Mouse (Mus musculus) neutrophil, adult 83 days (primary cell): ENCODE data around the gene Serf2. TPM values are rescaled to one million over a fixed set of nuclear protein-coding genes. Genes with fewer than 3 reads are reported as not detected.

ENCODE experiments used
- total RNA-seq, 2 experiments: library from RNA; stranded (reverse); gene quantifications; one replicate each; pipeline ENCODE4 v1.2.4; 2023

Serf2 gene
- total RNA-seq: 100 to 1,000 TPM; 352 to 382 TPM

DNA sequence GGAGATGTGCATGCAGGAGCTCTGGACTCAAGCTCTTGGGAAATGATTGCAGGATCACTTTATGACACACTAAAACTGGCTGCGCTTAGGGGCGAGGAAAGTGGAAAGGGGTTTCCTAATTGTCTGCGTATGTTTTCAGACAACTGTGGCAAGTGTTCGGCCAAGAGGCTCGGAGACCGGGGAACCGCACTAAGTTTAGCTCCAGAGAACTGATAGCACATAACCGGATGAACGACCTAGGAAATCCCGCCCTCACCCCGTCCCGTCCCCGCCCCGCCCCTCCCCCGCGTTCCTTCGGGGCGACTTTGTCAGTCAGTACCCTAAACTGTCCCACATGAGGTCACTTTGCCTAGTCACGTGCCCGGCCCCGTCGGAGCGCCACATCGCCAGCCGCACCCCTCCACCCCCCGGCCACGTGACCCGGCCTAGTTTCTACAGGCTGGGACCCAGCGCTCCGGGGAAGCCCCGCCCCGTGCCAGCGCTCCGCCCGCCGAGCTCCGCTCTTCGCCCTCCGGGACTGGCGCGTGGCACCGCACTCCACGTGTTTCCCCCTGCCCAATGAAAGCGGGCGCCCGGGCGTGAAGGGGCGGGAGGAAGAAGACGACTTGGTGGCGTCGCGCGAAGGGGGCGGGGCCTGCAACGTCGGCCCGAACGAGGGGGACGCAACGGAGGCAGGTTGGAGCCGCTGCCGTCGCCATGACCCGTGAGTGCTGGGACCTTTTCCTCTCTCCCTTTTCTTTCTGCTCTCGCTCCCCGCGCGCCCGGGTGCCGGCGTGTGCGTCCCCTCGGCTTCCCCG is at the start of gene Serf2:
Serf2 (plus strand) TSS at position 457 of the 797 bp plus-strand sequence.

DNA sequence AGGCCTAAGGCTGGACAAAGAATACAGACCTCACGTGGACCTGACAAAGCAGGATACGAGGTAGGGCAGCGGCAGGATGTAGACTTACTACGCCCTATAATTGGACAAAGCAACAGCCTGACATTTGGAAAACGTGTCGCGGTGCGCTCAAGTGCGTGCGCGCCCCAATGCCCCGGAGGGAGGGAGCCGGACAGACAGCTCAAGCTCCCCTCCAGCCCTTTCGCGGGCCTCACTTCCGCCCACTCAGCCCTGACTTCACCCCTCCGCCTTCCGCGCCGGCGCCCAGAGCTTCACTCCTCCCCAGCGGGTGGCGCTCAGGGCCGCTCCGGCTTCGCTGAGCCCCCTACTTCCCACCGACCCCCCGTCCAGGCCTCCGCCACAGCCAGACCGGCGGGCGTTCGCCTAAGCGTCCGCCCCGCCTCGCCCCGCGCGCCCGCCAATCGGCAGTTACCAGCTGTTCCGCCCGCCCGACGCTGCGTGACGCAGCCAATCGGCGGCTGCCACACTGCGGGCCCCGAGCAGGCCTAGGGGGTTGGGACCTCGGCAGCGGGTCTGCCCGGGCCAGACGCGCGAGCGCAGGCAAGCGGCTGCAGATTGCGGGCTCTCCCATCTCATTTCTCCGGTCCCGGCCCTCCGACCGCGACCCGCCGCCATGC is 35.5 kb upstream of the Serf2 start, which contains the start of the genes Pdia3 and Catsper2:
Pdia3 (plus strand) TSS at position 389 of the 656 bp plus-strand sequence.
Catsper2 (minus strand) TSS at position 406 of the 656 bp plus-strand sequence.

GRCm38 (mm10) chr2:121444178-121444577 is 4.8 kb upstream of the Serf2 start, which contains the start of gene Ell3:
Gene Ell3, minus strand, starts transcription at chr2:121444278.

DNA sequence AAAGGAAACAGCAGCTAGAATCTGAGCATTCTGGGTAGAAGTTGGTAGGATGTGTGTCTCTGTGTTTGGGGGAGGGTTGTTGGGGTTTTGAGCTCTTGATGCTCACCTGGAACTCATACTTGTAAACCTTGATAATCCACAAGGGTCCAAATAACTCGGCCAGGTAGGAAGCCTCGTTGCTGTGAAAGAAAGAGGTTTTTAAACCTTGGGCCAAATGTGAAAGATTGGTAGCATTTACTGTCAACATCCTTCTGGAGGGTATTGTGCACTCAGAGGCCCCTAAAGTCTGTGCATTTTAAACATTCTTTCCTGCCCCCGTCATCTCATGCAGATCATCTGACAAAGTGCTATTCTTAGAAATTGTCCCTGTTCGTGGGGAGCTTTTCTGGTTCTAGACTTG is 4.0 kb downstream of the Serf2 start, which contains the start of gene Hypk:
Hypk (plus strand) TSS at position 301 of the 400 bp plus-strand sequence.

DNA sequence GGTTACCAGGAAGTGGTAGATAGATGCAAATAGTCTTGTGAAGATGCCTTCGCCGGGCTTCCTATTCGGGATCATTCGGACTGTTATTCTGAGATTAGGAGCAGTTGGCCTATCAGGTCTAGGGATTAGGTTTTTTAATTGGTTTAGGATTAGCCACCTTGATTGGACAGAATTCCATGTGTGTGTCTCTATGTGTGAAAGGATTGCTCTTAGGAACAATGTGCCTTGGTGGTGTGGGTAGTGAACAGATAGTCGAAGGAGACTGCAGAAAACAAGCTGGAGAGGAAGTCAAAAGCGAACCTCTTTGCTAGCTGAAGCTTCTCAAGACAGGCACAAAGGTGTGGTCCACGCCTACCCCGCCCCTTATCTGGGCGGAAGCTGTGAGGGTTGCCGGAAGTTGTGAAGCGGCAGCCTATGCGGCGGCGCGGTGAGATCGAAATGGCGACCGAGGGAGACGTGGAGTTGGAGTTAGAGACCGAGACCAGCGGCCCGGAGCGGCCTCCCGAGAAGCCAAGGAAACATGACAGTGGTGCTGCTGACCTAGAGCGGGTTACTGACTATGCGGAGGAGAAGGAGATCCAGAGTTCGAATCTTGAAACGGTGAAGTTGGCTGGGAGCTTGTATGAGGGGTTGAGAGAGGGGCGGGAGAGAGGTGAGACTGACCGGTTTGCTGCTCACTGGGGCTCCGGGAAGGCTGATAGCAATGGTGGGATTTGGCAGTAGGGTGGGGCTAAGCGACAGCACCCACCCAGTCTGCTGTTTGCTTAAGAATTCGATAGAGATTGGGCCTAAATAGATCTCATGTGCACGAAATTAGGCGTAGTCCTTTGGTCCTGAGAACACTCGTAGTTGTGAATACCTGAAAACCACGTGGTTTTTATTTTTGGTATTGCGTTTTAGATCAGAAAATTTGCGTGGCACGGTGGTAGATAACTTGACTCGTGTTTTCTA is 8.0 kb downstream of the Serf2 start, which contains the start of gene Serinc4:
Serinc4 (minus strand) TSS at position 90 of the 951 bp plus-strand sequence.

DNA sequence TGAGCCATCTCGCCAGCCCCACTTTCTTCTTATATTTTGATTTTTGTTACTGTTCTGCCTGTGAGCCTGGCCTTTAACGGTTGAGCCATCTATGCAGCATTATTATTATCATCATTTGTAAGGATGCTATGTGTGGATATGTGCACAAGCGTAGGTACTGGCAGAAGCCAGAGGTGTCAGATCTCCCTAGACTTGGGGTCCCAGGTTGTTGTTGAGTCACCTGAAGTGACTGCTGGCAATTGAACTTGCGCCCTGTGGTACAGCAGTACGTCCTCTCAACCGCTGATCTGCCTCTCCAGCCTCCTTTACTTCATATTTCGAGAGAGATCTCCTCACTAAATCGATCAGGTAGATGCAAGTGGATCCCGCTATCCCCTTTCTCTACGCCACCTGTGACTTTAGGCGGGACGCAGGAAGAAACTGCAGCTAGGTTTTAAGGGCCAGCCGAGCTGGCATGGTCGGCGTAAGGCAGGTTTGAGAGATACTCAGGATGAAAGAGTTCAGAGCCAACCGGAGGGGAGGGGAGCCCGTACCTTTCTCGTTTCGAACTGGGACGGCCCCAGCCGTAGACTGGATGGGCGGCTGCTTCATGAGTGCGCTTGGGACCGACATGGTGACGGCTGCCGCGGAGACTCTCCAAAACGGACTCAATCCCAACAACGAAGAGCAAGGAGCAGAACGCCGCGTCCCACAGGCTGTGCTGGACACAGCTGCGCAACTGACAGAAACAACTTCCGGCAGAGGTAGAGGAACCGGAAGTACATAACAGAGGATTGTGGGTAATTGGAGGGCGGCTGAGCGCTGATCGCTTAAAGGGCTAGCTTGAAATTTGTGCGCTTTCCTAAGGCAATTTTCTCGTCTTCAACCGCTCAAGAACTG is 24.5 kb downstream of the Serf2 start, which contains the start of gene Mfap1b:
Mfap1b (minus strand) TSS at position 767 of the 879 bp plus-strand sequence.

DNA sequence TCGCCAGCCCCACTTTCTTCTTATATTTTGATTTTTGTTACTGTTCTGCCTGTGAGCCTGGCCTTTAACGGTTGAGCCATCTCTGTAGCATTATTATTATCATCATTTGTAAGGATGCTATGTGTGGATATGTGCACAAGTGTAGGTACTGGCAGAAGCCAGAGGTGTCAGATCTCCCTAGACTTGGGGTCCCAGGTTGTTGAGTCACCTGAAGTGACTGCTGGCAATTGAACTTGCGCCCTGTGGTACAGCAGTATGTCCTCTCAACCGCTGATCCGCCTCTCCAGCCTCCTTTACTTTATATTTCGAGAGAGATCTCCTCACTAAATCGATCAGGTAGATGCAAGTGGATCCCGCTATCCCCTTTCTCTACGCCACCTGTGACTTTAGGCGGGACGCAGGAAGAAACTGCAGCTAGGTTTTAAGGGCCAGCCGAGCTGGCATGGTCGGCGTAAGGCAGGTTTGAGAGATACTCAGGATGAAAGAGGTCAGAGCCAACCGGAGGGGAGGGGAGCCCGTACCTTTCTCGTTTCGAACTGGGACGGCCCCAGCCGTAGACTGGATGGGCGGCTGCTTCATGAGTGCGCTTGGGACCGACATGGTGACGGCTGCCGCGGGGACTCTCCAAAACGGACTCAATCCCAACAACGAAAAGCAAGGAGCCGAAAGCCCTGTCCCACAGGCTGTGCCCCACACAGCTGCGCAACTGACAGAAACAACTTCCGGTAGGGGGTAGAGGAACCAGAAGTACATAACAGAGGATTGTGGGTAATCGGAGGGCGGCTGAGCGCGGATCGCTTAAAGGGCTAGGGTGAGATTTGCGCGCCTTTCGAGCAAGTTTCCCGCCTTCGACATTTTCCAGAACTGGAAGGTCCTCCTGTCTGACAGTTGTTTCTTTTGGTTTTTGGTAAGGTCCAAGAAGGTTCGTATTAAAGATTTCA is 57.2 kb downstream of the Serf2 start, which contains the start of the genes Mfap1a and Wdr76:
Mfap1a (minus strand) TSS at position 724 of the 941 bp plus-strand sequence.
Wdr76 (plus strand) TSS at position 782 of the 941 bp plus-strand sequence.

Other genes starting within 250 kb of the Serf2 start
- 10 to 100 TPM; 23.8 to 31.2 TPM for gene Trp53bp1, start 177.8 kb upstream of the Serf2 start, total RNA-seq
- gene Map1a, start 159.6 kb upstream of the Serf2 start, total RNA-seq: under 1 TPM; 0.24 to 0.96 TPM
- gene Ppip5k1, start 93.8 kb upstream of the Serf2 start, total RNA-seq: 10 to 100 TPM; 11.9 to 14.3 TPM
- not detected for gene Ckmt1, start 91.5 kb upstream of the Serf2 start, total RNA-seq
- gene Strc, start 62.0 kb upstream of the Serf2 start, total RNA-seq: under 1 TPM in 1 of 2 experiments, not detected in 1; 0.07 TPM
- 100 to 1,000 TPM; 153 to 168 TPM for gene Pdia3, start 35.4 kb upstream of the Serf2 start, total RNA-seq
- gene Catsper2, start 35.4 kb upstream of the Serf2 start, total RNA-seq: 1 to 10 TPM in 1 of 2 experiments, under 1 TPM in 1; 0.35 to 1.1 TPM
- 1 to 10 TPM in 1 of 2 experiments, not detected in 1; 1.2 TPM for gene Ell3, start 4.9 kb upstream of the Serf2 start, total RNA-seq
- gene Hypk, start 4.1 kb downstream of the Serf2 start, total RNA-seq: 10 to 100 TPM; 26.0 to 28.8 TPM
- under 1 TPM; 0.33 to 0.35 TPM for gene Serinc4, start 7.6 kb downstream of the Serf2 start, total RNA-seq
- gene Mfap1b, start 24.9 kb downstream of the Serf2 start, total RNA-seq: 10 to 100 TPM; 30.3 to 31.6 TPM
- gene Mfap1a, start 57.5 kb downstream of the Serf2 start, total RNA-seq: 10 to 100 TPM; 34.9 TPM
- 10 to 100 TPM; 19.4 to 20.1 TPM for gene Wdr76, start 57.5 kb downstream of the Serf2 start, total RNA-seq